Mouse (Mus musculus) kidney, embryonic 16.5 days (tissue): ENCODE data around the gene Clba1. TPM values are rescaled to one million over a fixed set of nuclear protein-coding genes. Genes with fewer than 3 reads are reported as not detected.

Source experiments
- polyA plus RNA-seq: library from polyadenylated mRNA; unstranded; fragments of >200 nt; fragmentation: Nextera tagmentation; extraction: Ambion mirVana; gene quantifications from 2 replicates; pipeline ENCODE4 v1.2.1, GENCODE M21; 2015

Gene Clba1
- polyA plus RNA-seq, 1 experiment from 2014 or later: 14.0 TPM

Other genes starting within 250 kb of the Clba1 start
- gene Inf2, start 220.2 kb upstream of the Clba1 start, polyA plus RNA-seq: 4.7 and 5.3 TPM in 2 replicates
- gene Adssl1, start 188.9 kb upstream of the Clba1 start, polyA plus RNA-seq: 10.7 and 12.7 TPM in 2 replicates
- 273 and 296 TPM in 2 replicates for gene Siva1, start 164.3 kb upstream of the Clba1 start, polyA plus RNA-seq
- gene Akt1, start 134.1 kb upstream of the Clba1 start, polyA plus RNA-seq: 49.5 TPM in 2 replicates
- 6.4 and 7.0 TPM in 2 replicates for gene Zbtb42, start 130.1 kb upstream of the Clba1 start, polyA plus RNA-seq
- 15.7 and 17.5 TPM in 2 replicates for gene Cep170b, start 88.5 kb upstream of the Clba1 start, polyA plus RNA-seq
- gene Pld4, start 48.3 kb upstream of the Clba1 start, polyA plus RNA-seq: 7.3 and 7.4 TPM in 2 replicates
- 0.91 and 1.2 TPM in 2 replicates for gene Ahnak2, start 6.3 kb upstream of the Clba1 start, polyA plus RNA-seq
- 113 and 124 TPM in 2 replicates for gene Cdca4, start 20.5 kb downstream of the Clba1 start, polyA plus RNA-seq
- gene Gpr132, start 59.3 kb downstream of the Clba1 start, polyA plus RNA-seq: 0.15 and 0.22 TPM in 2 replicates
- 2.2 and 2.5 TPM in 2 replicates for gene Jag2, start 120.8 kb downstream of the Clba1 start, polyA plus RNA-seq
- gene Nudt14, start 133.2 kb downstream of the Clba1 start, polyA plus RNA-seq: 99.1 and 104 TPM in 2 replicates
- gene Btbd6, start 167.5 kb downstream of the Clba1 start, polyA plus RNA-seq: 29.4 and 30.6 TPM in 2 replicates
- gene Brf1, start 191.8 kb downstream of the Clba1 start, polyA plus RNA-seq: 70.1 and 71.5 TPM in 2 replicates
- gene Pacs2, start 205.6 kb downstream of the Clba1 start, polyA plus RNA-seq: 13.3 and 13.8 TPM in 2 replicates